Mouse (Mus musculus) G1E (cell line): Measurements from ENCODE around the gene Igsf3.

Experiments
- CTCF ChIP-seq: IDR thresholded peaks from 2 replicates; pipeline ENCODE4 v1.5.1; 2012; ENCODE audit warnings: low read depth, low read length, inconsistent platforms, mixed read lengths
- GATA1 ChIP-seq: IDR thresholded peaks from 2 replicates; pipeline ENCODE4 v1.6.1; 2012; ENCODE audit warnings: borderline replicate concordance, low read length, inconsistent platforms, mixed read lengths
- TAL1 ChIP-seq: conservative IDR thresholded peaks from 2 replicates; pipeline ENCODE4 v1.6.1; 2012; ENCODE audit warnings: low read depth, low read length, inconsistent platforms, mixed read lengths

DNA sequence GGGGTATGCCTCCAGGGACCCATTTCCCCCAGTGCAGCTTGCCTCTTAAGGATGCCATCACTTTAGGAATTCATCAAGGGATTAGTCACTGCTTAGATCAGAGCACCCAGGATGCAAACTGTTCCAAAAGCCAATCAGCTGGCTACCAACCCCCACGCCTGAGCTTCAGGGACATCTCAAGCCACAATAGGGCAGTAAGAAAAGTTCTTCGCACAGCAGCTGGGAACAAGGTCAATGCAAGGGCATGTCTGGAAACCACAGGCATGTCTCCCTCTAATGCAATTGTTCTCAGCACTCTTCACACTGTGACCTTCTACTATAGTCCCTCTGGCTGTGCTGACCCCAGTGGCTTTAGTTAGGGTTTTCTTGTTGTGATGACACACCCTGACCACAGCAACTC lies 49.6 kb upstream of the Igsf3 start:
- TF ChIP-seq CTCF (no peak), TAL1 (no peak), GATA1 (no peak)
